Mouse (Mus musculus) bone marrow macrophage, adult 2 months (primary cell): ENCODE data around the gene Aldh2. TPM values are rescaled to one million over a fixed set of nuclear protein-coding genes. Genes with fewer than 3 reads are reported as not detected.
A peak's percentile ranks its signal among the peaks of the same experiment; 100 is the strongest.

Experiments
- H3K27ac ChIP-seq: 2 replicates; pipeline ENCODE4 v1.5.1; 2012; ENCODE audit warnings: low read depth, low read length; ENCODE audit not compliant: insufficient read depth
- H3K4me1 ChIP-seq: 2 replicates; pipeline ENCODE4 v1.6.1; 2012; ENCODE audit warnings: low read length; ENCODE audit not compliant: control insufficient read depth, insufficient read depth
- H3K4me3 ChIP-seq: 2 replicates; pipeline ENCODE4 v1.5.1; 2012; ENCODE audit warnings: mild to moderate bottlenecking, low read length, moderate library complexity; ENCODE audit not compliant: insufficient read depth
- CTCF ChIP-seq: IDR thresholded peaks from 2 replicates; pipeline ENCODE4 v1.5.1; 2012; ENCODE audit warnings: low read depth, mild to moderate bottlenecking, low read length, moderate library complexity
- POLR2A ChIP-seq: IDR thresholded peaks from 2 replicates; pipeline ENCODE4 v1.6.1; 2012; ENCODE audit warnings: mild to moderate bottlenecking, low read depth, low read length, borderline replicate concordance
- polyA plus RNA-seq: library from polyadenylated mRNA; stranded (reverse); fragments of >200 nt; gene quantifications from 2 replicates; pipeline ENCODE4 v1.2.4, GENCODE M21; 2012; ENCODE audit not compliant: missing spikeins, insufficient read depth, insufficient read length

Aldh2 gene
- polyA plus RNA-seq, 1 experiment: 895 TPM

DNA sequence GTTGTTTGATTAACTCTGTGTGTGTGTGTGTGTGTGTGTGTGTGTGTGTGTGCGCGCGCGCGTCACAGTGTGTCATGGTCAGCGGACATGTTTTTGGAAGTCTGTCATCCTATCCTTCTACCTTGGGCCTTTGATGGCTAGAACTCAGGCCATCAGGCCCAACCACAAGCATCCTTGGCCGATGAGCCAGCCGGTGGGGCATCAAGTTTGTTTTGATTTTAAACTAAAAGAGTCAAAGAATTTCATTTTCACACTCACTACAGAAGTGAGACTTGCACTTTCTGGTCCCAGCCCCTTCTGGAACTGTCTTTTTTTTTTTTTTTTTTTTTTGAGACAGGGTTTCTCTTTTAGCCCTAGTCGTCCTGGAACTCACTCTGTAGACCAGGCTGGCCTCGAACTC, 8.6 kb downstream of the Aldh2 start:
- Histone ChIP-seq H3K4me1 (peaks cover 47% of the 10 kb centered on the region), H3K4me3 (no peak overlapping the region), H3K27ac (peak overlapping the region; percentile 95; the same call in 1 of the 2 replicates)

GRCm38 (mm10) chr5:121583765-121584501, 9.7 kb downstream of the Aldh2 start:
- H3K4me3 ChIP-seq: peak overlapping the region; percentile 53
- TF ChIP-seq POLR2A (no peak), CTCF (no peak)
- peak overlapping the region; percentile 83 for H3K27ac ChIP-seq
- H3K4me1 ChIP-seq: peaks cover 47% of the 10 kb centered on the region

More for the DNA sequence above, 8.6 kb downstream of the Aldh2 start:
- TF ChIP-seq CTCF: no peak

DNA sequence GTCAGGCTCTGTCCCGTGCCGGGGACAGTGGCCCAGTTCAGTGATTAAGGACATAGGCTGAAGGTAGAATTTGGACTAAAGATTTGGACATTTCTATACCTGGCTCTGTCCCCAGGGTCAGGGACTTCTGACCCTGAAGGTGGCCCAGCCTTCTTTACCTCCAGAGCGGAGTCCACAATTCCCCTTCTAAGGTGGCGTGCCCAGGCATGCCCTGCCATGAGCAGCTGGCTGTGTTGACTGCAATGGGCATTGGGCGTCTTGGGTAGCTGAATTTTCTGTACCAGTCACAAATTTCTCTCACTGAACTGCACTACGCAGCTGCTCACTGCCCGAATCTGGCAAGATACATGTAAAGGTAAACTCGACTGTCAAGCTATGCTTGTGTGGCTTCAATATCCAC, 11.7 kb downstream of the Aldh2 start:
- no peak for TF ChIP-seq POLR2A
- peaks cover 37% of the 10 kb centered on the region for H3K4me1 ChIP-seq
- no peak overlapping the region for H3K4me3 ChIP-seq
- no peak overlapping the region for H3K27ac ChIP-seq

DNA sequence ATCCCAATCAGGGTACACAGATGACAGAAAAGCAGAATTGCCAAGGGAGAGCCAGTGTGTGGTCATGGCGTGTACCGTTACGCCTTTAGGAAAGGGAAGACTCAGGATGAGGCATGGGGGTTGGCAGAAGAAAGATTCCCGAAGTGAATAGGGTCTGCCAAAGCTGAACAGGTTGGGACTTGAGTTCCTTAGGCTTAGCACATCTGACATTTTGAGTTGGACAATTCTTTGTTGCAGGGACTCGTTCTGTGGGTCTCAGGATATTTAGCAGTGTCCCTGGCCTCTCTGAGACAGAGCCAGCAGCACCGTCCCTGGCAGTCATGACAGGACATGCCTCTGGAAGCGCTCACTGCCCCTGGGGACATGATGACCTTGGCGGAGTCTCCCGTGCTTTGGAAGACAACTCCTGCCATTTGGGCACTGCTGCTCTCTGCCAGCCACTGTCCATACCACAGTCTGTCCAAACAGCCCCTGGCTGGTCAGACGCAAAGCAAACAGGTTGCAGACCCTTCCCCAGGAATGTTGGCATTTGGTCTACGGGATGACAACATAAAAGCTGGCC, 16.6 kb downstream of the Aldh2 start:
- H3K4me1 ChIP-seq: peaks cover 3% of the 10 kb centered on the region
- H3K27ac ChIP-seq: no peak overlapping the region
- no peak overlapping the region for H3K4me3 ChIP-seq
- no peak for TF ChIP-seq CTCF
- TF ChIP-seq POLR2A: no peak

GRCm38 (mm10) chr5:121575867-121576266, 17.8 kb downstream of the Aldh2 start:
- Histone ChIP-seq H3K4me1 (no peaks in the 10 kb centered on the region), H3K4me3 (no peak overlapping the region), H3K27ac (no peak overlapping the region)
- TF ChIP-seq POLR2A: no peak
- no peak for TF ChIP-seq CTCF

GRCm38 (mm10) chr5:121574145-121574544, 19.5 kb downstream of the Aldh2 start:
- TF ChIP-seq CTCF: no peak
- TF ChIP-seq POLR2A: no peak
- Histone ChIP-seq H3K4me1 (no peaks in the 10 kb centered on the region), H3K4me3 (no peak overlapping the region), H3K27ac (no peak overlapping the region)

DNA sequence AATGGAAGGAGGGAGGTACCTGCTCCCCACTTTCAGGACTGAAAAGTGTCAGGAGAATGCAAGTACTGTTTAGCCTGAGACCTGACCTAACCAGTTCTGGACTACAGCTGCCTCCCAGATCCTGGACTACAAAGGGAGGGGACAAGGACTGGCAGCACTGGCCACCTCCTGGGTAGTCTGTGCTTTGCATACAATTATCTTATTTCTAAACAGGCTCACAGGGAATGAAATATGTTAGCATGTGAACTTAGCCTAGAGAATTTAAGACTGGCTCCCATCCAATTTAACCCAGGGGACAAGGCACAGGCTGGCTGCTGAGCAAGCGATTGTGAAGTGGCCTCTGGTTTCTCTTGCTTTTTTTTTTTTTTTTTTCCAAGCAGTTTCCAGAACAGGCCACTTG, 22.8 kb downstream of the Aldh2 start:
- no peak overlapping the region for H3K4me3 ChIP-seq
- no peaks in the 10 kb centered on the region for H3K4me1 ChIP-seq
- TF ChIP-seq CTCF (no peak), POLR2A (no peak)
- no peak overlapping the region for H3K27ac ChIP-seq

- TF ChIP-seq POLR2A: no peak
- TF ChIP-seq CTCF: no peak
- Histone ChIP-seq H3K4me1 (no peaks in the 10 kb centered on the region), H3K27ac (no peak overlapping the region), H3K4me3 (no peak overlapping the region)
Observed at GRCm38 (mm10) chr5:121569881-121570420, 23.7 kb downstream of the Aldh2 start.

- TF ChIP-seq CTCF (no peak), POLR2A (no peak)
- no peak overlapping the region for H3K27ac ChIP-seq
- H3K4me1 ChIP-seq: 0 out of 2 replicates have a peak, but pooled peaks cover 3% of the 10 kb centered on the region
- H3K4me3 ChIP-seq: no peak overlapping the region
Observed at GRCm38 (mm10) chr5:121566035-121566681, 27.5 kb downstream of the Aldh2 start.

GRCm38 (mm10) chr5:121564468-121564895, 29.1 kb downstream of the Aldh2 start:
- TF ChIP-seq POLR2A (no peak), CTCF (peak; percentile 98)
- 0 out of 2 replicates have a peak overlapping the region, but pooled peaks have one; percentile 7 for H3K4me3 ChIP-seq

More at GRCm38 (mm10) chr5:121564468-121564895, 29.1 kb downstream of the Aldh2 start:
- Histone ChIP-seq H3K4me1 (0 out of 2 replicates have a peak, but pooled peaks cover 3% of the 10 kb centered on the region), H3K27ac (no peak overlapping the region)
